Mouse (Mus musculus) adrenal gland, postnatal 36 days (tissue): ENCODE measurements around the gene Aldh3a2. TPM values are rescaled to one million over a fixed set of nuclear protein-coding genes. Genes with fewer than 3 reads are reported as not detected.
"Not testable (repeated sequence)": the region's sequence is repeated elsewhere in the genome, so short reads cannot be mapped to it uniquely, and the experiment has no call there.

Experiments
- DNase-seq, 2 experiments: peaks; one replicate each; pipeline ENCODE4 v3.0.0; 2021; ENCODE audit warnings: mixed read lengths in 1 of 2
- long read RNA-seq, 2 experiments: library from polyadenylated mRNA; stranded (forward); transcript quantifications; one replicate each; pipeline ENCODE4 v2.0.0; 2021; ENCODE audit warnings: borderline sequencing depth in 2 of 2
- total RNA-seq, 2 experiments: library from RNA; stranded (reverse); gene quantifications; 2 replicates each; pipeline ENCODE4 v1.2.3; 2021

The Aldh3a2 gene
- total RNA-seq, result 10 to 100 TPM; 46.1 to 63.7 TPM
- long read RNA-seq, experiment 1, transcript Aldh3a2-202 (10 exons, 3,091 nt), result major isoform, 10 of 23 reads
- long read RNA-seq, experiment 1, partial matches to known transcripts, result 5 of 23 reads
- long read RNA-seq, experiment 1, other reads (novel, unspliced or antisense), result 8 of 23 reads
- long read RNA-seq, experiment 2, partial matches to known transcripts, result 1 of 4 reads
- long read RNA-seq, experiment 2, other reads (novel, unspliced or antisense), result 0 of 4 reads

GRCm38 (mm10) chr11:61266551-61267533 lies at the start of gene Aldh3a2:
Gene Aldh3a2, minus strand, starts transcription at chr11:61267464.
- DNase-seq, result peak; percentile 96

- peak; percentile 32 to 65 for DNase-seq
These were observed 49.6 kb upstream of the Aldh3a2 start for GRCm38 (mm10) chr11:61316864-61317263.

- no peak for DNase-seq
These were observed 43.1 kb upstream of the Aldh3a2 start for GRCm38 (mm10) chr11:61310321-61310720.

GRCm38 (mm10) chr11:61309831-61310230 lies 42.6 kb upstream of the Aldh3a2 start:
- no peak for DNase-seq

GRCm38 (mm10) chr11:61307795-61308194 lies 40.5 kb upstream of the Aldh3a2 start:
- no peak for DNase-seq

GRCm38 (mm10) chr11:61305377-61305776 lies 38.1 kb upstream of the Aldh3a2 start:
- peak; percentile 31 to 45 for DNase-seq

GRCm38 (mm10) chr11:61304535-61304934 lies 37.3 kb upstream of the Aldh3a2 start:
- not testable (repeated sequence) for DNase-seq

- peak; percentile 30 to 37 for DNase-seq
These were observed 33.6 kb upstream of the Aldh3a2 start for GRCm38 (mm10) chr11:61300716-61301392.

- DNase-seq, result no peak
These were observed 32.9 kb upstream of the Aldh3a2 start for GRCm38 (mm10) chr11:61300205-61300604.

GRCm38 (mm10) chr11:61297901-61298300 lies 30.6 kb upstream of the Aldh3a2 start:
- DNase-seq, result no peak

- no peak for DNase-seq
These were observed 30.1 kb upstream of the Aldh3a2 start for GRCm38 (mm10) chr11:61297326-61297725.

GRCm38 (mm10) chr11:61296556-61296955 lies 29.3 kb upstream of the Aldh3a2 start:
- no peak for DNase-seq

GRCm38 (mm10) chr11:61295556-61295955 lies 28.3 kb upstream of the Aldh3a2 start:
- no peak for DNase-seq

GRCm38 (mm10) chr11:61294431-61294830 lies 27.2 kb upstream of the Aldh3a2 start:
- no peak for DNase-seq

GRCm38 (mm10) chr11:61293251-61293650 lies 26.0 kb upstream of the Aldh3a2 start:
- no peak for DNase-seq

- peak in 1 of 2 experiments; percentile 14 for DNase-seq
These were observed 17.1 kb upstream of the Aldh3a2 start for GRCm38 (mm10) chr11:61284323-61284722.

GRCm38 (mm10) chr11:61283414-61284049 lies 16.3 kb upstream of the Aldh3a2 start:
- no peak for DNase-seq

GRCm38 (mm10) chr11:61278445-61279077 lies 11.3 kb upstream of the Aldh3a2 start:
- DNase-seq, result peak in 1 of 2 experiments; percentile 14

GRCm38 (mm10) chr11:61277937-61278336 lies 10.7 kb upstream of the Aldh3a2 start:
- no peak for DNase-seq

- DNase-seq, result no peak
These were observed 9.2 kb upstream of the Aldh3a2 start for GRCm38 (mm10) chr11:61276482-61276881.

- no peak for DNase-seq
These were observed 7.8 kb upstream of the Aldh3a2 start for GRCm38 (mm10) chr11:61275106-61275505.
